Mouse (Mus musculus) mouse trophoblast stem cell (cell line): Measurements from ENCODE around the gene Ahdc1.

Experiments
- in situ Hi-C, 2 experiments: fragments of 300-500 bp; cut with MseI, MboI; formaldehyde crosslinking; loops; 2 replicates in 1 of 2; 3 replicates in 1 of 2; pipeline ENCODE4 v1.15.1; 2025

Gene Ahdc1

DNA sequence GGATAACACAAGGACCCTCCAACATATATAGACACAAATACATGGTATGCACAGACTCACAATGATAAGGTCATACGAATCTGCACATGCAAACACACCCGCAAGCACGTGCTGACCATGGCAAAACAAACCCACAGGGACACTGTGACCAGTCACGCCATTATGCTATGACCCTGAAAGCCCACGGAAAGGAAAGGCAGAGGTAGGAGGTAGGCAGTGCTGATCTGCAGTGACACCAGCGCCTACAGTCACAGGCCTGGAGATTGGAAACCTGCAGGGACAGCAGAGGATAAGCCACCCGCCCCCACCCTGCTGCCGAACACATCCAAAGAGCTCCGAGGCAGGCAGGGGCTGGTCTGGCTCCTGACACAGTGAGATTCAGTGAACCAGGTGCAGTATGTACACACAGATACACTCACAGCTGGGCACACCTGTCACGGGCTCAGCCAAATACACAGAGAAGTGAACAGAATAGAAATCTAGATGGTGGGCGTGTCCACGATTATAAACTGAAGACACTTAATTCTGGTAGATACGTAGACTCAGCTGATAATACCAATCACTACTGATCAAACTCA is 42.0 kb downstream of the Ahdc1 start:
- in situ Hi-C loops: no loop called here

DNA sequence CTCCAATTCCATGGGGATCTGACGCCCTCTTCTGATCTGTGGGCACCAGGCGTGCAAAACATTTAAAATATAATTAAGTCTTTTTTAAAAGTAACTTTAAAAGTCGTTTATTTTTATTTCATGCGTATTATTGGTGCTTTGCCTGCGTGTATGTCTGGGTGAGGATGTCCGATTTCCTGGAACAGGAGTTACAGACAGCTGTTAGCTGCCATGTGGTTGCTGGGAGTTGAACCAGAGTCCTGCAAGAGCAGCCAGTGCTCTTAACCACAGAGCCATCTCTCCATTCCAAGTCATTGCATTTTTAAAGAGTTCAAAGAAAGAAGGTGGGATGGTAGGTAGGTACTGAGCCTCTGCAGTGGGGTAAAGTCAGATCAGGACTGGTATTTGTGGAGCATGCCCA is 43.5 kb downstream of the Ahdc1 start:
- in situ Hi-C loops: no loop called here

DNA sequence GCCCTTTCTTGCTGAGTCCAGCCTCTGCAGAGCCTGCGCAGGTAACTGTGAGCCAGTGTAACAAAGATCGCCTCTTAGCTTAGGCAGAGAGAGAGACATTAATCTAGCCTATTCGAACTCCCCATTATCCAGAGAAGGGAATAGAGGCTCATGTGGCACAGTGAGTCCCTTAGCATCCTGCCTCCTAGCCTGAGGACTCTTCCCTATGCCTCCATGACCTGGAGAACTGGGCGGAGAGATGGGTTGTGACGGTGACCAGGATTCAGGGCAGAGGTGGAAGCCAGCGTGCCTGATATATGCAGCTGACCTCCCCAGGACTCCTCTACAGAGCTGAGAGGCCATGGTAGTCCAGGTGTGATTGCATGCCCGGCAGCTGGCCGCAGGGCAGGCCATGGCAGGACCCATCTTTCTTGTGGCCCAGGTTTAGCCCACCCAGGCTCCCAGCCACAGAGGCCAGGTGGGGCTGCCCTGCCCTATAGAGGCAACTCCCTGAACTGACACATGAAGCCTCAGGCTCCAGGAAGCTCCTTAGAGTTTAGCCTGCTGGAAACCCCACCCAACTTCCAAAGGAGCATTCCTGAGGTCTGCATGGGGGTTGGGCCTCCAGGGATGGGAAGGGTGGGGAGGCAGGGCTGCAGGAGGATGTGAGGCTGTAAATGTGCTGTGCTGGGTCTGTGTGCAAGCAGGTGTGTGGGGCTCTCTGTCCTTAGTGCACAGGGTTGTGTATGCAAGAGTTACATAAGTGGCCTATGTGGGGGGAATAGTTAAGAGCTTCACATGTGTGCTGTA is 44.3 kb downstream of the Ahdc1 start:
- in situ Hi-C loops: no loop called here

DNA sequence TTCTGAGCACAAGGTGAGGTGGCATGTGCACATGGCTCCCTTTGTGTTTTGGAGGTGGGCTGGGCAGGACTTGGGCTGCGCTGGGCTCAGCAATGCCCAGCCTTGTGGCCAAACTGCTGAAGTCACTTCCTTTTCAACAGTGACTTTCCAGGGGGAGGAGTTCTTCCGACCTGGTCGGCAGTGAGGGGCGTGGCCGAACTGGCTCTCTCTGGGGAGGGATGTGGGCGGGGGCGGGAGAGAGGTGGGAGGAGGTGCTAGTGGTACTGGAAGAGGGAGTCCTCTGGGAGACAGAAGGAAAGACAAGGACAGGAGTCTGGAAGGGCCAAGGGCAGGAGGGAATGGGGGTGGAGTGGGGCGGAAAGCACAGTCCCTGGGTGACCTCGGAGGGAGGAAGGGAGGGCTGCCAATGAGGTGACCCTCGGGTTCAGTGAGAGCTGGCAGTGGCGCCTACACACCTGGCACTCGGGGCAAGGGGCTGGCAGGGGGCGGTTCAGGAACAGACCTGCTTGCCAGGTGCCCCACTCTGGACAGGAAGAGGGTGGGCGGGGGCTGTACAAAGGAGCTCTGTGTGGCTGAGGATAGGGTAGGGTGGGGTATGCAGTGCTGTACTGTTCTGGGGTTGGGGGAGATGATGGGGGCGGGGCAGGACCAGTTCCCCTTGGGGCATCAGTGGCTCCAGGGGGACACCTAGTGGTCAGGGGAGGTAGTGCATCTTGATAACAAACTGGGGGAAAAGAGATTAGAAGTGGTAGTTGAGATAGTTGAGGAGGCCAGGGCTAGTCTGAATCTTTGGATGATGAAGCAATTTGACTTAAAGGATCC is 45.2 kb downstream of the Ahdc1 start:
- in situ Hi-C loops: no loop called here

DNA sequence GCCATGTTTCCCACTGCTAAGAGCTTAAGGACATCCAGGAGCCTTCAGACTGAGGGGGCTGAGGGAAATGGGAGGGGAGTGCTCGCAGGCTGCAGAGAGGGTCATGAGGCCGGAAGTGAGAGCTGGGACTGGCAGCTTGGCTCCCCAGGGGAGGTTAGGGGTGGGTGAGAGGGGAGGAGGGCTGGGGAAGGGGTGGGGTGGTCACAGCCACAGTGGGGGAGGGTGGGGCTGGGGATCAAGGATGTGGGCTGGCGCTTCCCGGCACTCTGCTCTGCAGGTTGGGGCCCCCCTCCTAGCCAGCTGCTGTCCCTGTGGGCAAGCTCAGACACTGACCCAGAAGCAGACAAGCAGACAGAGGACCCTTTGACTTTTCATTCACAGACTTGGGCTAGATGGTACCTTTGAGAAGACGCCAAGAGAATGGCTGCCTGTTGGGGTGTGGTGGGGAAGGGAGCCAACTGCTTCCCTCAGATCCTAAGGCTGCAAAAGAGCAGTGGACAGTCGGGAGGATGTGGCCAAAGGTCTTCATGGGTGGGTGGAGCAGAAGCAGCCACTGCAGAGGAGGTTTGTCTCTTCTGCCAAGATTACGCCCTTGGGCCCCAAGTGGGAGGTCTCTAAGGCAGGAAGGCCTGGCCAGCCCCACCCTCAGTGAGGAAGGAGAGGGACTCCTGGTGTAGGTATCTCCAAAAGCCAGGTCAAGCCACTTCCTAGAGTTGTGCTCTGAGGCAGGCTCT is 46.5 kb downstream of the Ahdc1 start:
- in situ Hi-C loops: no loop called here

DNA sequence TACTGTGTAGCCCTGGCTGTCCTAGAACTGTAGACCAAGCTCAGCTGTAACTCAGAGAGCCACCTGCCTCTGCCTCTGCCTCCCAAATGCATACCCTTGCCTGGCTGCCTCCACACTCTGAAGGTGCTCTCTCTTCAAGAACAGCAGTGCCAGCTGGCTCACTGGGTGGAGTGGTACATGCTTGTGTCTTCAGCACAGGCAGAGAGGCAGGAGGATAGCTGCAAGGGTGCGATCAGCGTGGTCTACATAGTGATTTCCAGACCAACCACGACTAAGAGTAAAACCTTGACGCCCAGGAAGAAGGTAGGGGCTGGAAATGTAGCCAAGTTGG is 47.0 kb downstream of the Ahdc1 start:
- in situ Hi-C loops: no loop called here

DNA sequence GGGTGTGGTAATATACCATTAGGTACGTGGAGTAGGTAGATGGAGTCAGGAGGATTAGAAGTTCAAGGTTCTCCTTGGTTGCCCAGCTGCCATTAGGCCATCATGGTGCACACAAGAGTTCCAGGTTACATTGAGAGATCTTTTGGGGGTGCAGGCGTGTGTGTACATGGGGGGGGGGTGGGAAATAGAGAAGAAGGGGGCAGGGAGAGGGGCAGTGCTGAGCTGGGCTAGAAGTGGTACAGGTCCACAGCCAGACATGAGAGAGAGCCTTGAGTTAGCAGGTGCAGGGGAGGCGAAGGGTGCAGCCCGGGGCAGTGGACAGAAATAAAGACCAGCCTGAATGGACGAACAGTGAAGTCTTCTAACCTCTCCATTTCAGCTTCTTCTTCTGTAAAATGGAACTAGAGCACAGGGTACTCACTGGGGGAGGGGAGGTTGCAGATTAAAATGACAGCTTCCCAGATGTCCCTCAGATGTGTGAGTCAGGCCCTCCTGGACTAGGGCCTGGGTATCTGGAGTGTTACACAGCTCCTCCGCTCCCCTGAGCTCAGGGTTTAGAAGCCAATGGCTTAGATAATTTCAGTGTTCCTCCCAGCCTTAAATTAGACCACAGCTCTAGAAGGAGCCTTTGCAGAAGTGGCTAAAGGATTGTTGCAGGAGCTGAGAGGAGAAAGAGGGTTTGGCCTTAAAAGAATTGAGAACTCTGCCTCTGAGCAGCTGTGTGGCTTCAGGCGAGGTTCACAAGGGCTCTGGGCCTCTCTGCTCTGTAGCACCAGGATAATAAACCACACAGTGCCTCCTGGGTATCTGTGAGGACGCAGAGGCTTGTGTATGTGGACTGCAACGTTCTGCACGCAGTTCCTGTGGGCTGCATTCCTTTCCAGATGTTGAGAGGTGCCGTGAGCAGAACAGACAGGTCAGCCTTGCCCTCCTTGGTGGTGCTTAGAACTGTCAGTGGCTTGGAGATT is 47.7 kb downstream of the Ahdc1 start:
- in situ Hi-C loops: no loop called here

DNA sequence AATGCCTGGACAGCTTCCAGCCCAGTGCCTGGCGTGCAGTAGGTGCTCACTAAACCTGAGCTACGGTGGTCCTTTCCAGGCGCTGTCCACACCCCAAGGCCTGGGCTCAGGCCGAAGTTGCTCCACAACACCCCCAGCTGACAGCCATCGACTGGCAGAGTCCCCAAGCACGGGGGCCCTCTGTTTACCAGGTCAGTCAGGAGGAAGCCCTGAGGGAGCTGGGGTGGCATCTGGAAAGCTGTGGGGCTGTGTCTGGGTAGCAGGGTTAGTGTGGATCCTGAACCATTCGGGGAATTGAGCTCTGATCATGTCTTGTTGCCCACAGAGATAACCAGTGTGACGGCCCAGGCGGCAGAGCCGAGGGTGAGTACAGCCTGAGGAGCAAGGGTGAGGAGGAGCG is 49.6 kb downstream of the Ahdc1 start:
- in situ Hi-C loops: no loop called here

DNA sequence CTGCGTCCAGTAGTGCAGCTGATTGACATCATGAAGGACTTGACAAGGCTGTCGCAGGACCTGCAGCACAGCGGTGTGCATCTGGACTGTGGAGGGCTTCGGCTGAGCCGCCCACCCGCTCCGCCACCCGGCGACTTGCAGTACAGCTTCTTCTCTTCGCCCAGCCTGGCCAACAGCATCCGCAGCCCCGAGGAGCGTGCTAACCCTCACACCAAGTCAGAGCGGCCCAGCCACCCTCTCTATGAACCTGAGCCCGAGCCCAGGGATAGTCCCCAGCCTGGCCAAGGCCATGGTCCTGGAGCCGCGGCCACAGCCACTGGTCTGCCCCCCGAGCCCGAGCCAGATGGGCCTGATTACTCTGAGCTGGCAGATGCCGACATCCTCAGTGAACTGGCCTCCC is 50.7 kb downstream of the Ahdc1 start:
- in situ Hi-C loops: no loop called here

DNA sequence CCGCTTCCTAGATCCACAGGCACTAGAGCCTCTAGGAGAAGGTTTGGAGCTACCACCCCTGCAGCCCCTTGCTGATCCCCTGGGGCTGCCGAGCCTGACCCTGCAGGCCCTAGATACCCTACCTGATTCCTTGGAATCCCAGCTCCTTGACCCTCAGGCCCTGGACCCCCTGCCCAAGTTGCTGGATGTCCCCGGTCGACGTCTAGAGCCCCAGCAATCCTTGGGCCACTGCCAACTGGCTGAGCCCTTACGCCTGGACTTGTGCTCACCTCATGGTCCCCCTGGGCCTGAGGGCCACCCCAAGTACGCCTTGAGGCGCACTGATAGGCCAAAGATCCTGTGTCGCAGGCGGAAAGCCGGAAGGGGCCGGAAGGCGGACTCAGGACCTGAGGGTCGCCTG is 51.2 kb downstream of the Ahdc1 start:
- in situ Hi-C loops: no loop called here

DNA sequence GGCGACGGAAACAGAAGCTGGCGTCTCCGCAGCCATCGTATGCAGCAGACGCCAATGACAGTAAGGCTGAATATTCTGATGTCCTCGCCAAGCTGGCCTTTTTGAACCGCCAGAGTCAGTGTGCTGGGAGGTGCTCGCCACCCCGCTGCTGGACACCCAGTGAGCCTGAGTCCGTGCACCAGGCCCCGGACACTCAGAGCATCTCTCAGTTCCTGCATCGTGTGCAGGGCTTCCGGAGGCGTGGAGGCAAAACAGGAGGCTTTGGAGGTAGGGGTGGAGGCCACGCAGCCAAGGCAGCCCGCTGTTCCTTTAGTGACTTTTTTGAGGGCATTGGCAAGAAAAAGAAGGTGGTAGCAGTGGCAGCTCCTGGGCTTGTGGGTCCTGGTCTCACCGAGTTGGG is 52.1 kb downstream of the Ahdc1 start:
- in situ Hi-C loops: no loop called here

DNA sequence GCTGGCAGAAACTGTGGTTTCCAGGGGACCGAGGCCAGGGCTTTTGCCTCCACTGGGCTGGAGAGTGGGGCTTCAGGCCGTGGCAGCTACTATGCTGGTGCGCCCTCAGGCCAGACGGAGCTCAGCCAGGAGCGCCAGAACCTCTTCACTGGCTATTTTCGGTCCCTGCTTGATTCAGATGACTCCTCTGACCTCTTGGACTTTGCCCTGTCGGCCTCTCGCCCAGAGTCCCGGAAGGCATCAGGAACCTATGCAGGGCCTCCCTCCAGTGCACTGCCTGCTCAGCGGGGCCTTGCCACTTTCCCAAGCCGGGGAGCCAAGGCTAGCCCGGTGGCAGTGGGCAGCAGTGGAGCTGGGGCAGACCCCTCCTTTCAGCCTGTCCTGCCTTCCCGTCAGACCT is 52.7 kb downstream of the Ahdc1 start:
- in situ Hi-C loops: no loop called here

DNA sequence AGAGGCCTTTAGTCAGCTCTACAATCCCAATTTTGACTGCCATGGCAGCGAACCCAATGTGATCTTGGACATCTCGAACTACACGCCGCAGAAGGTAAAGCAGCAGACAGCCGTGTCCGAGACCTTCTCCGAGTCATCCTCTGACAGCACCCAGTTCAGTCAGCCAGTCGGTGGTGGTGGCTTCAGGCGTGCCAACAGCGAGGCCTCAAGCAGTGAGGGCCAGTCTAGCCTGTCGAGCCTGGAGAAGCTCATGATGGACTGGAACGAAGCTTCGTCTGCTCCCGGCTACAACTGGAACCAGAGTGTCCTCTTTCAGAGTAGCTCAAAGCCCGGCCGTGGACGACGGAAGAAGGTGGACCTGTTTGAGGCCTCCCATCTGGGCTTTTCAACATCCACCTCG is 53.7 kb downstream of the Ahdc1 start:
- in situ Hi-C loops: no loop called here

DNA sequence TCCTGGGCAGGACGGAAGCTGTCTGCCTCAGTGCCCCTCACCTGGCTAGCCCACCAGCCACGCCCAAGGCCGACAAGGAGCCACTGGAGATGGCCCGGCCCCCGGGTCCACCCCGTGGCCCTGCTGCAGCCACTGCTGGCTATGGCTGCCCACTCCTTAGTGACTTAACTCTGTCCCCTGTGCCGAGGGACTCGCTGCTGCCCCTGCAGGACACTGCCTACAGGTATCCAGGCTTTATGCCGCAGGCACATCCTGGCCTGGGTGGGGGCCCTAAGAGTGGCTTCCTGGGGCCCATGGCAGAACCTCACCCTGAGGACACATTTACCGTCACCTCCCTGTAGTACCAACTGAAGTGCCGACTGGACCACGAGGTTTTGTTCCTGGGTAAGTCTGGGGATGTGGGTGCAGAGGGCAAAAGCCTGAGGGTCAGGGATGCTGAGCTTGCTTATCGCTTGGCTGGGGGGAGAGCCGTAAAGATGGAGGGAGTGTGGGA is 54.9 kb downstream of the Ahdc1 start:
- in situ Hi-C loops: no loop called here

DNA sequence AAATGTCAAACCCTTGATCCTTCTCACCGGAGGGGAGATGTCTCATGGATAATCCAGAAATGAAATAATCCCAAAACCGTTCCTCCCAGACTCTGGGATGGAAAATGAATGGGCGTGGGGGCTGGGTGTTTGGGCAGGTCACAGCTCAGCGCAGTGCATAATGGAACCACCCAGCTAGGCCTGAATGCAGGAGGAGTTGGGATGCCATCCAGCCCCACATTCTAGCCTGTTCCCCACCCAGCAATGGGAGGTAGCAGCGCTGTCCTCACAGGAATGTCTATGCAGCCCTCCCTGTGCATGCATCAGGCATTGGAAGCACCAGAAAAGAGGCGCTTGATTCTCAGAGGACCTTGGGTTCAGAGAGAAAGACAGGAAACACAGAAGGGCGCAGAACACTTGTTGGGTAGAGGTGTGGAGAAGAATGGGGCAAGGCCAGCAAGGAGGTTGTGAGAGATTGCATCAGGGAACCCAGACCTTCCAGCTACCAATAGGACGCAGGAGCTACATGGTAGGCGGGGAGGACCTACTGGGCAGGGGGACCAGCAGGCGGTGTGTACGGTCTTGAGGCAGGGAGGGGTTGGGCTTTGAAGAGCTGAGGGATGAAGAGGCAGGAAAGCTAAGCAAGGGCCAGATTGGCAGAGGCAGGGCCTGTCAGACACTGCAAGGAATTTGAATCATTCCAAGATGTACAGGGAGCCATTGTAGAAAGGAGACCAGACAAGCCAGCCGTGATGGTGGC is 57.5 kb downstream of the Ahdc1 start:
- in situ Hi-C loops: no loop called here

DNA sequence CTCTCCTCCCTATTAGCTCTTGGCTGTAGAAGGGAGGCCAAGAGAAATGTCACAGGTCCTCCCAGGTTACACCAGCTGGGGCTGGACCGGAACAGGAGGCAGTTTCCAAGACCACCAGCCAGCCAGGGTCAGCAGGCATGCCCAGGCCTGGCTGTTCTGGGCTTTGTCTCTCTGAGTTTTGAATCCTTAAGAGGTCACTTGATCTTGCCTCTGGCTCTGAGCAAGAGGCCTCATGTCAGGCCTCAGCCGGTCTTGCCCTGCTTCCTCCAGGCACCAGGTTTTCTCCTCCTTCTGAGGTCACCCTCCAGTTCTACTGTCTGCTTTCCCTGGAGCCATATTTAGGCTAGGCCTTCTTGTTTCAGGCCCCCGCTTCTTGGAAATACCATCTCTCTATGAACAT is 59.3 kb downstream of the Ahdc1 start:
- in situ Hi-C loops: no loop called here

DNA sequence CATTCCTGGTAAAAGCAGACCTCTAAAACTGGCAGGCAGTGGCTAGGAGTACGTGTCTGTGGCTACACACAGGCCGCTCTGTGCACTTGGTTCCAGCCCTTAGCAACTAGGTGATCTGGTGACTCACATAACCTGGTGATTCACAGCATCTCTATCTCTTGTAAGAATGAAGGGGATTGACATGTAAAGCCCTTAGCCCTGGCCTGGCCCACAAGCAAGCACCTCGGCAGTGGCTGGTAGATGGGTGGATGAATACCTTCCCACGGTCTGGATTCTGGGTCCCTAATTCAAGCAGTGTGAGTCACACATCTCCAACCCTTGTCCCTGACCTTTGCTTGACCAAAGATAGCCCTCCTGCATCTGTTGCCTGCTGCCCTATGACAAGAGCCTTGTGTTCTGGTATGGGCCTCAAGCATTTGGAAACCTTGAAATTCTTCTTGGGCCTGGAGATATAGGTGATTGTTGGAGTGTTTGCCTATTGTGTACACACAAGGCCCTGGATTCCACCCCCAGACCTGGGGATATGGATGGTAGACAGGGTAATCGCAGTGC is 59.8 kb downstream of the Ahdc1 start:
- in situ Hi-C loops: no loop called here

DNA sequence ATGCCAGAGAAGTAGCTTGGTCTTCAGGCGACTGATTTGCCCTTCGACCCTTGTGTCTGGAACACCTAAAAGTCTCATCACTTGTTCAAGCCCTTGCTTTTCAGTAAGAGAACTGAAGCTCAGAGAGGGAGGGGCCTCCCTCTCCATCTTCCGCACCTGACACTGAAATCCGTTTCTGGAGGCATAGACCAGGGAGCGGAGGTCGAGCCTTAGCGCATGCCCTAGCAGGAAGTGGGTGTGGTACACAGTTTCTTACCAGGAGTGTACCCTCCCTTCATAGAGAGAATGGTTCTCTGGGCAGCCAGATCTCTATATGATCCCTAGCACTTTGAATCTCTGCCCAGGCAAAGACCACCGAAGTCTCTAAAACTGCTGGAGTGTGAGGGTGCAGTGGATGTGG is 62.1 kb downstream of the Ahdc1 start:
- in situ Hi-C loops: no loop called here

DNA sequence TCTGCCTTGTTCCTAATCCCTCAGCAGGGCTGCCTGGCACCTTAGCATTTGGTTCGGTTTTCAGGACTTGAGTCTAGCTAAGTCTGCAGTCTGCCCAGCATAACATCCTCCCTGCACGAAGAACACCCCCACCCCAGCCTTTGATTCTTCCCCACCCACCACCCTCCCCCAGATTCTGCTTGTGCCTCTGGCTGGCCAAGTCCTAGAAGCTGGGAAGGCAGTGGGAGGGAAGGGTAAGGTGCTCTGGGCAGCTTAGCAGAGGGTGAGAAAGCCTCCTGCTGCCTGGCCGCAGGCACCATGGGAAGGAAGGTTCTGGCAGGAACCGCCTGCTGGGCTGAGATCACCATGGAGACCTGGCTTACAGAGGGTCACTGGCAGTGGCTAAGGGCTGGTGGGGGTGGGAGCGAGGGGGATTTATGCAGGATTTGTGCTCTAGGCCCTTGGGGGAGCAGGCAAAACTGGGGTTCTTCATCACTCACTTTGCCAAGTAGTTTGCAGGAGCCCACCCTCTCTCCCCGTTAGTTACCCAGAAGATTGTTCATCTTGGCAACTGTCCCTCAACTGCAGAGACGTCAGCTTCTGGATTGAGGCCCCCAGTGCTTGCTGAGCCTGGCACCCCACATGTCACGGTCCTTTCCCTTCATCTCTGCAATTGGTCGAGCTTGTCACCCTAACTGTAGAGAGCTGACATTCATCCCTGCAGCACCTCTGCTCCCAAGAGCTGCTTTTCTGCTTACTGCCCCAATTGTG is 63.2 kb downstream of the Ahdc1 start:
- in situ Hi-C loops: no loop called here
